Comparison of ENCODE assay signal across 8 mouse cellular contexts in the genomic region with DNA sequence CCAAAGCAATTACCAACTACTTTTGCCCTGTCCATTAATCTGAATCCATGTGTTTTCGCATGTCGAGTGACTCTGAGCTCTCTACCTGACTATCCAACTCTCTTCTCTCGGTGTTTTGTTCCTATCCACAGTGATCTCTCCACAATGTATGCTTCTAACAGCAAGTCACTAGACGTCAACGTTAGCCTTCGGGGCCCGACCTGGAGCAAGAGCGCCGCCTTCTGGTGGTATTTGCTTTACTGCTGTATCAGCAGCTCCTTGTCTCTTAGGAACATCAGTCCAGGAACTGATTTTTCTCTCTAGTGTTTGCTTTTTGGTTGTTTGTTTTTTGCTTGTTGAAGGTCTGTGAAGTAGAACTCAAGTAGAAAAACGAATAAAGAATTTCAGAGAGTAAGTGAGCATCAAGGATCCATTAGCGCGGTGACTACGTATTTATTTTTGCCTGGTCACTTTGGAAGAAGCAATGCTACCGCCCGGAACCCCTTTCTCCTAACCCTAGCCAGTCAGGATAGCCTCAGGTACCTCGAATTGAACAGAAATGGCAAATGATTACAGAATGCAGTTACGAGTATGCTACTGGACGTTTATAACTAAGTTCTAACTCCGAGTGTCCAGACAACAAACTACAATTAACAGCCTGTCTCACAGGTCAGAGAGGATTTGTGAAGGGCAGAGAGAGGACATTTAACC. TPM values are rescaled to one million over a fixed set of nuclear protein-coding genes. Genes with fewer than 3 reads are reported as not detected.
DNase-seq lines count a peak whose midpoint lies in the region; ATAC-seq and TF ChIP-seq lines count a peak whose summit lies in the region.

No protein-coding gene starts in this region.

- H3K27ac ChIP-seq in embryonic facial prominence, embryonic 14.5 days (replicated peaks; ENCODE audit: low read depth, low read length) = no peak overlapping the region
- H3K27ac ChIP-seq in heart, embryonic 11.5 days (ENCODE audit: low read depth, low read length) = peak overlapping the region; percentile 1; the same call in 1 of the 2 replicates
- no peak overlapping the region for H3K27ac ChIP-seq in kidney, embryonic 16.5 days (ENCODE audit: low read length)
- no peak overlapping the region for H3K27ac ChIP-seq in liver, embryonic 15.5 days (replicated peaks)
- no peak overlapping the region for H3K27ac ChIP-seq in neural tube, embryonic 11.5 days (ENCODE audit: low read depth, low read length)
- no peak overlapping the region for H3K27ac ChIP-seq in stomach, postnatal 0 days (replicated peaks)

- H3K4me1 ChIP-seq in embryonic facial prominence, embryonic 14.5 days (ENCODE audit: control insufficient read depth, insufficient read depth, low read length) = peaks cover 8% of the 10 kb centered on the region; the same call in 1 of the 2 replicates
- H3K4me1 ChIP-seq in heart, embryonic 11.5 days (ENCODE audit: control insufficient read depth, insufficient read depth, low read length) = no peaks in the 10 kb centered on the region
- peaks cover 4% of the 10 kb centered on the region; the same call in 1 of the 2 replicates for H3K4me1 ChIP-seq in kidney, embryonic 16.5 days (ENCODE audit: insufficient read depth, low read length)
- H3K4me1 ChIP-seq in liver, embryonic 15.5 days (replicated peaks) = peaks cover 29% of the 10 kb centered on the region
- no peaks in the 10 kb centered on the region for H3K4me1 ChIP-seq in neural tube, embryonic 11.5 days (ENCODE audit: control insufficient read depth, insufficient read depth, low read length)
- H3K4me1 ChIP-seq in stomach, postnatal 0 days (replicated peaks; ENCODE audit: control insufficient read depth, insufficient read depth) = no peaks in the 10 kb centered on the region

- H3K36me3 ChIP-seq in embryonic facial prominence, embryonic 14.5 days (ENCODE audit: control insufficient read depth, insufficient read depth, low read length) = no peaks in the 10 kb centered on the region
- H3K36me3 ChIP-seq in heart, embryonic 11.5 days (ENCODE audit: control insufficient read depth, insufficient read depth, low read length) = no peaks in the 10 kb centered on the region
- H3K36me3 ChIP-seq in kidney, embryonic 16.5 days (ENCODE audit: insufficient read depth, low read length) = no peaks in the 10 kb centered on the region
- no peaks in the 10 kb centered on the region for H3K36me3 ChIP-seq in liver, embryonic 15.5 days (replicated peaks)
- no peaks in the 10 kb centered on the region for H3K36me3 ChIP-seq in neural tube, embryonic 11.5 days (ENCODE audit: control insufficient read depth, insufficient read depth, low read length)
- no peaks in the 10 kb centered on the region for H3K36me3 ChIP-seq in stomach, postnatal 0 days (ENCODE audit: control insufficient read depth, insufficient read depth, low read length)

- DNase-seq in CD4-positive helper T cell, adult 2 months (ENCODE audit: low read depth, low spot score) = peak; percentile 88
- DNase-seq in adrenal gland, postnatal 4 days (ENCODE audit: low spot score in 2 of 2) = peak; percentile 46 to 69
- DNase-seq in embryonic facial prominence, embryonic 14.5 days (ENCODE audit: low spot score) = peak; percentile 91
- peak; percentile 85 for DNase-seq in neural tube, embryonic 11.5 days (ENCODE audit: low spot score)
- peak; percentile 90 for DNase-seq in stomach, postnatal 0 days (ENCODE audit: low spot score)

- H3K27me3 ChIP-seq in embryonic facial prominence, embryonic 14.5 days (replicated peaks; ENCODE audit: control insufficient read depth, insufficient read depth, low read length) = no peaks in the 10 kb centered on the region
- no peaks in the 10 kb centered on the region for H3K27me3 ChIP-seq in heart, embryonic 11.5 days (ENCODE audit: control insufficient read depth, insufficient read depth, low read length)
- no peaks in the 10 kb centered on the region for H3K27me3 ChIP-seq in kidney, embryonic 16.5 days (ENCODE audit: insufficient read depth, low read length)
- H3K27me3 ChIP-seq in liver, embryonic 15.5 days = peaks cover 42% of the 10 kb centered on the region
- no peaks in the 10 kb centered on the region for H3K27me3 ChIP-seq in neural tube, embryonic 11.5 days (ENCODE audit: control insufficient read depth, insufficient read depth, low read length)
- no peaks in the 10 kb centered on the region for H3K27me3 ChIP-seq in stomach, postnatal 0 days (ENCODE audit: control insufficient read depth, insufficient read depth, low read length)

- WGBS in embryonic facial prominence, embryonic 14.5 days = under 1% methylated on average over 19 of the region's 19 CpGs
- under 1% methylated on average over 19 of the region's 19 CpGs for WGBS in heart, embryonic 11.5 days (ENCODE audit: insufficient replicate concordance)
- 1% methylated on average over 19 of the region's 19 CpGs for WGBS in kidney, embryonic 16.5 days
- WGBS in liver, embryonic 15.5 days (ENCODE audit: insufficient replicate concordance) = under 1% methylated on average over 19 of the region's 19 CpGs
- WGBS in neural tube, embryonic 11.5 days = under 1% methylated on average over 19 of the region's 19 CpGs
- WGBS in stomach, postnatal 0 days = under 1% methylated on average over 19 of the region's 19 CpGs

- peak overlapping the region; percentile 90 for H3K4me2 ChIP-seq in embryonic facial prominence, embryonic 14.5 days (ENCODE audit: low read depth, low read length)
- peak overlapping the region; percentile 96 for H3K4me2 ChIP-seq in heart, embryonic 11.5 days
- H3K4me2 ChIP-seq in kidney, embryonic 16.5 days (replicated peaks; ENCODE audit: low read depth, low read length) = peak overlapping the region; percentile 99
- peak overlapping the region; percentile 81 for H3K4me2 ChIP-seq in liver, embryonic 15.5 days
- H3K4me2 ChIP-seq in neural tube, embryonic 11.5 days (ENCODE audit: low read depth) = peak overlapping the region; percentile 85
- peak overlapping the region; percentile 91 for H3K4me2 ChIP-seq in stomach, postnatal 0 days (replicated peaks; ENCODE audit: low read depth)

- H3K4me3 ChIP-seq in embryonic facial prominence, embryonic 14.5 days (ENCODE audit: low read depth, low read length) = peak overlapping the region; percentile 73
- peak overlapping the region; percentile 65 for H3K4me3 ChIP-seq in heart, embryonic 11.5 days (ENCODE audit: low read depth, low read length)
- peak overlapping the region; percentile 64 for H3K4me3 ChIP-seq in kidney, embryonic 16.5 days (ENCODE audit: low read length)
- peak overlapping the region; percentile 70 for H3K4me3 ChIP-seq in liver, embryonic 15.5 days (replicated peaks)
- H3K4me3 ChIP-seq in neural tube, embryonic 11.5 days (ENCODE audit: low read depth, low read length) = peak overlapping the region; percentile 63
- peak overlapping the region; percentile 45 for H3K4me3 ChIP-seq in stomach, postnatal 0 days (ENCODE audit: low read depth, low read length)

- H3K9ac ChIP-seq in embryonic facial prominence, embryonic 14.5 days (ENCODE audit: low read depth, low read length) = peak overlapping the region; percentile 64
- peak overlapping the region; percentile 72 for H3K9ac ChIP-seq in heart, embryonic 11.5 days (ENCODE audit: low read depth, low read length)
- peak overlapping the region; percentile 71 for H3K9ac ChIP-seq in kidney, embryonic 16.5 days (replicated peaks; ENCODE audit: low read length)
- H3K9ac ChIP-seq in liver, embryonic 15.5 days = peak overlapping the region; percentile 33
- H3K9ac ChIP-seq in neural tube, embryonic 11.5 days (ENCODE audit: low read length) = no peak overlapping the region
- H3K9ac ChIP-seq in stomach, postnatal 0 days (ENCODE audit: low read length) = peak overlapping the region; percentile 61

- ATAC-seq in embryonic facial prominence, embryonic 14.5 days (ENCODE audit: low read depth) = peak; percentile 30
- ATAC-seq in heart, embryonic 11.5 days (replicated peaks; ENCODE audit: insufficient number of reproducible peaks, low FRiP score, low TSS enrichment) = no peak
- ATAC-seq in kidney, embryonic 16.5 days (ENCODE audit: low FRiP score, low TSS enrichment) = peak; percentile 52
- no peak for ATAC-seq in liver, embryonic 15.5 days (ENCODE audit: insufficient read depth)
- peak; percentile 23; the same call in 1 of the 2 replicates for ATAC-seq in neural tube, embryonic 11.5 days (ENCODE audit: insufficient read depth, low FRiP score, low TSS enrichment)
- ATAC-seq in stomach, postnatal 0 days (ENCODE audit: low FRiP score, low TSS enrichment) = peak; percentile 52; the same call in 1 of the 2 replicates

- H3K9me3 ChIP-seq in embryonic facial prominence, embryonic 14.5 days (ENCODE audit: control insufficient read depth, low read length) = no peaks in the 10 kb centered on the region
- no peaks in the 10 kb centered on the region for H3K9me3 ChIP-seq in heart, embryonic 11.5 days (replicated peaks; ENCODE audit: control insufficient read depth, low read length)
- H3K9me3 ChIP-seq in kidney, embryonic 16.5 days (ENCODE audit: low read length) = no peaks in the 10 kb centered on the region
- no peaks in the 10 kb centered on the region for H3K9me3 ChIP-seq in liver, embryonic 15.5 days (replicated peaks)
- no peaks in the 10 kb centered on the region for H3K9me3 ChIP-seq in neural tube, embryonic 11.5 days (ENCODE audit: control insufficient read depth, low read length)
- no peaks in the 10 kb centered on the region for H3K9me3 ChIP-seq in stomach, postnatal 0 days (ENCODE audit: control insufficient read depth, low read length)

- peak; percentile 90 for TF ChIP-seq CTCF in stomach, postnatal 0 days (IDR thresholded peaks at IDR 0.05; ENCODE audit: low read depth)

- no peak for TF ChIP-seq EP300 in stomach, postnatal 0 days (optimal IDR thresholded peaks at IDR 0.05)

RNA-seq across cellular contexts. Expression of gene Olfr1368, which starts 13.3 kb away (rescaled TPM):
- total RNA-seq in adrenal gland, postnatal 4 days (2021) = not detected
- polyA plus RNA-seq in embryonic facial prominence, embryonic 14.5 days (2014; fragmentation: Nextera tagmentation; extraction: Ambion mirVana) = not detected in 2 replicates
- polyA plus RNA-seq in heart, embryonic 11.5 days (2014; fragmentation: Nextera tagmentation; extraction: Ambion mirVana) = not detected in 2 replicates
- not detected in 2 replicates for polyA plus RNA-seq in kidney, embryonic 16.5 days (2015; fragmentation: Nextera tagmentation; extraction: Ambion mirVana)
- polyA plus RNA-seq in liver, embryonic 15.5 days (2015; fragmentation: Nextera tagmentation; extraction: Ambion mirVana) = not detected in 2 replicates
- not detected in 2 replicates for polyA plus RNA-seq in neural tube, embryonic 11.5 days (2014; fragmentation: Nextera tagmentation; extraction: Ambion mirVana)
- polyA plus RNA-seq in stomach, postnatal 0 days (2015; fragmentation: Nextera tagmentation; extraction: Ambion mirVana) = not detected in 2 replicates

RNA-seq across cellular contexts. Expression of gene Trim27, which starts 20.3 kb away (rescaled TPM):
- total RNA-seq in adrenal gland, postnatal 4 days (2021) = 10 to 100 TPM; 73.3 to 75.1 TPM
- 111 and 127 TPM in 2 replicates for polyA plus RNA-seq in embryonic facial prominence, embryonic 14.5 days (2014; fragmentation: Nextera tagmentation; extraction: Ambion mirVana)
- 94.9 and 102 TPM in 2 replicates for polyA plus RNA-seq in heart, embryonic 11.5 days (2014; fragmentation: Nextera tagmentation; extraction: Ambion mirVana)
- 130 and 131 TPM in 2 replicates for polyA plus RNA-seq in kidney, embryonic 16.5 days (2015; fragmentation: Nextera tagmentation; extraction: Ambion mirVana)
- 59.3 and 65.7 TPM in 2 replicates for polyA plus RNA-seq in liver, embryonic 15.5 days (2015; fragmentation: Nextera tagmentation; extraction: Ambion mirVana)
- polyA plus RNA-seq in neural tube, embryonic 11.5 days (2014; fragmentation: Nextera tagmentation; extraction: Ambion mirVana) = 150 and 160 TPM in 2 replicates
- 58.5 and 60.2 TPM in 2 replicates for polyA plus RNA-seq in stomach, postnatal 0 days (2015; fragmentation: Nextera tagmentation; extraction: Ambion mirVana)

RNA-seq across cellular contexts. Expression of gene Olfr263, which starts 29.5 kb away (rescaled TPM):
- total RNA-seq in adrenal gland, postnatal 4 days (2021) = not detected
- 0.18 TPM in 1 of 2 replicates, not detected in the other for polyA plus RNA-seq in embryonic facial prominence, embryonic 14.5 days (2014; fragmentation: Nextera tagmentation; extraction: Ambion mirVana)
- polyA plus RNA-seq in heart, embryonic 11.5 days (2014; fragmentation: Nextera tagmentation; extraction: Ambion mirVana) = not detected in 2 replicates
- polyA plus RNA-seq in kidney, embryonic 16.5 days (2015; fragmentation: Nextera tagmentation; extraction: Ambion mirVana) = not detected in 2 replicates
- not detected in 2 replicates for polyA plus RNA-seq in liver, embryonic 15.5 days (2015; fragmentation: Nextera tagmentation; extraction: Ambion mirVana)
- not detected in 2 replicates for polyA plus RNA-seq in neural tube, embryonic 11.5 days (2014; fragmentation: Nextera tagmentation; extraction: Ambion mirVana)
- polyA plus RNA-seq in stomach, postnatal 0 days (2015; fragmentation: Nextera tagmentation; extraction: Ambion mirVana) = not detected in 2 replicates

RNA-seq across cellular contexts. Expression of gene Olfr1369-ps1, which starts 47.6 kb away (rescaled TPM):
- not detected for total RNA-seq in adrenal gland, postnatal 4 days (2021)
- 0.15 TPM in 1 of 2 replicates, not detected in the other for polyA plus RNA-seq in embryonic facial prominence, embryonic 14.5 days (2014; fragmentation: Nextera tagmentation; extraction: Ambion mirVana)
- polyA plus RNA-seq in heart, embryonic 11.5 days (2014; fragmentation: Nextera tagmentation; extraction: Ambion mirVana) = 0.06 TPM in 1 of 2 replicates, not detected in the other
- 0.05 TPM in 1 of 2 replicates, not detected in the other for polyA plus RNA-seq in kidney, embryonic 16.5 days (2015; fragmentation: Nextera tagmentation; extraction: Ambion mirVana)
- 0.02 TPM in 1 of 2 replicates, not detected in the other for polyA plus RNA-seq in liver, embryonic 15.5 days (2015; fragmentation: Nextera tagmentation; extraction: Ambion mirVana)
- not detected in 2 replicates for polyA plus RNA-seq in neural tube, embryonic 11.5 days (2014; fragmentation: Nextera tagmentation; extraction: Ambion mirVana)
- polyA plus RNA-seq in stomach, postnatal 0 days (2015; fragmentation: Nextera tagmentation; extraction: Ambion mirVana) = 0.04 TPM in 2 replicates

Comparison
In these comparisons a context has a peak if more than half of its experiments do, and no peak if none do; other contexts are left out.
1. ATAC-seq: peak in embryonic facial prominence, embryonic 14.5 days (single experiment), kidney, embryonic 16.5 days (single experiment), neural tube, embryonic 11.5 days (single experiment) and stomach, postnatal 0 days (single experiment); none in heart, embryonic 11.5 days (single experiment) and liver, embryonic 15.5 days (single experiment).
2. Peak in every context shown above with its lines, with median percentiles within 50 percentile points of each other: DNase-seq, H3K4me2 ChIP-seq and H3K4me3 ChIP-seq.